Mouse (Mus musculus): ENCODE measurements at regions not wholly inside any gene's neighbourhood (a gene's known extent, or its start where the extent isn't known, plus 50 kb on each side); places are given as distances from the start of the nearest gene placed in this dataset.
"Not testable (repeated sequence)": the region's sequence is repeated elsewhere in the genome, so short reads cannot be mapped to it uniquely, and the experiment has no call there.

DNA sequence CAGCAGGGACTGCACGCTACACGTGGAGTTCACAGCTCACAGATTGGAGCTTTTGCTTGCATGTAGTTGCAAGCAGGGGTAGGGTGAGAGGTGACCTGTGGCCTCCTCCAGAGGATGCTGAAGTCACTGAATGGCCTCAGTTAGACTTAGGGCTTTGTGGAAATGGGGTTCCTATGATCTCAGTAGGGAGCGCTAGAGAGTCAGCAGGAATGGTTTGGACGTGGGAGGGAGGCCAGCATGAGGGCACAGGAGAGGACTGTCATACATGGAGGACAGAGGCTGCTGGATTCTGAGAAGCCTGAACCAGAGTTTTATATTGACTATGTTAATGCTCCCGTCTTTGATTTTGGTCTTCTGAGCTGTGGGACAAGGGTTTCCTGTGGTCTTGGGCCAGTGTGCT lies 85.5 kb downstream of the Cryaa start:
- H3K36me3 ChIP-seq (replicated peaks; ENCODE audit: control insufficient read depth, insufficient read depth, low read depth): no peaks in the 10 kb centered on the region
- H3K9me3 ChIP-seq (ENCODE audit: control insufficient read depth, low read length): no peaks in the 10 kb centered on the region
- H3K27me3 ChIP-seq (ENCODE audit: control insufficient read depth, insufficient read depth, low read length): no peaks in the 10 kb centered on the region
- no peak overlapping the region for H3K4me2 ChIP-seq (ENCODE audit: low read depth)
- peak; percentile 47 for TF ChIP-seq CTCF (IDR thresholded peaks at IDR 0.05; ENCODE audit: low read depth)
- TF ChIP-seq EP300 (IDR thresholded peaks at IDR 0.05; ENCODE audit: low read depth): no peak
- WGBS (ENCODE audit: insufficient replicate concordance): 36% methylated on average over 5 of the region's 5 CpGs
- no peaks in the 10 kb centered on the region for H3K4me1 ChIP-seq (replicated peaks; ENCODE audit: control insufficient read depth in 2 of 2, insufficient read depth in 2 of 2, low read length in 1 of 2)
- no peak for ATAC-seq (ENCODE audit: insufficient read depth)
- no peak overlapping the region for H3K4me3 ChIP-seq (ENCODE audit: insufficient read depth in 1 of 2, low read depth in 2 of 2, low read length in 2 of 2)
- no peak for DNase-seq (ENCODE audit: low read depth in 3 of 3, low spot score in 3 of 3)
- H3K27ac ChIP-seq: no peak overlapping the region
- no peak overlapping the region for H3K9ac ChIP-seq (replicated peaks)

DNA sequence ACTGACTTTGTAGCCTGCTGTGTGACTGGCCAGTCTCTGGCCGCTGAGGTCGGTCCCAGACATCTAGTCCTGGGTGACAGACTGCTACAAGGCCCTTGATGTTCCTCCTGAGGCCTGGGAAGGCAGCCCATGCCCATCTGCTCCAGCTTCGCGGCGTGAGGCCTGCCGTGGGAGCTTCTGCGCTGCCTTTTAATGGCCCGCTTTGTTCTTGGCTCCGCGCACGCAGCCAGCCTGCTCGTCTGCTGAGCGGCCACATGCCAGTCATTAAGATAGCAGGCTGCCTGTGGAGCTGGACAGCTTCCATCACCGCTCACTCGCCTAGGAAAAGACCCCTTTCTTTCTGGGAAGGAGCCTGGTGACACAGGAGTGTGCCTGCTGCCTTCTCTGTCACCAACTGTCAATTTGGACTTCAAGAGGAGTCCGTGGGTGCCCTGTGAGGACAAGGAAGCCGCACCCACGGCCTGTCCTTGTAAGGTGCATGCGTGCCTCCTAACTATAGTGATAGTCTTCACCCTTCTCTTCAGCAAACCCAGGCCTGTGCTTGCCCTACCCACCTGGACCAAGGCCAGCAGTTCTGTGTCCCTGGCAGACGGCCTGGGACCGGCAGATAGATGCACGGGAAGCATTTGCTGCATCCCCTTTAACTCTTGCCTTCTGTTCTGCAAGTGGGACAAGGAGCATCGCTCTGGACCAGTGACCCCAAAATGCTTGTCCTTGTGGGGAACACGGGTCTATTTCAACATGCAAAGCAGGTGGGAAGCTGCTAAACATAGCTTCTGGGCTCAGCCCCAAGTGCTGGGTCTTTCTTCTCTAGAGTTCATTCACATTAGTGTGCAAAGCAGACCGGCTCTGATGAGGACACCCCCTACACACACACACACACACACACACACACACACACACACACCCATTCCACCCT lies 88.6 kb downstream of the Sik1 start:
- Histone ChIP-seq H3K4me2 (ENCODE audit: low read depth) (no peak overlapping the region), H3K27ac (no peak overlapping the region), H3K4me1 (replicated peaks; ENCODE audit: control insufficient read depth in 2 of 2, insufficient read depth in 2 of 2, low read length in 1 of 2) (no peaks in the 10 kb centered on the region; a peak in 1 of 4 replicates), H3K4me3 (ENCODE audit: insufficient read depth in 1 of 2, low read depth in 2 of 2, low read length in 2 of 2) (no peak overlapping the region), H3K9ac (replicated peaks) (no peak overlapping the region), H3K9me3 (ENCODE audit: control insufficient read depth, low read length) (no peaks in the 10 kb centered on the region), H3K36me3 (replicated peaks; ENCODE audit: control insufficient read depth, insufficient read depth, low read depth) (no peaks in the 10 kb centered on the region), H3K27me3 (ENCODE audit: control insufficient read depth, insufficient read depth, low read length) (no peaks in the 10 kb centered on the region)
- ATAC-seq (ENCODE audit: insufficient read depth): no peak
- 57% methylated on average over 25 of the region's 25 CpGs for WGBS (ENCODE audit: insufficient replicate concordance)
- TF ChIP-seq CTCF (IDR thresholded peaks at IDR 0.05; ENCODE audit: low read depth): no peak
- no peak for TF ChIP-seq EP300 (IDR thresholded peaks at IDR 0.05; ENCODE audit: low read depth)
- DNase-seq (ENCODE audit: low read depth in 3 of 3, low spot score in 3 of 3): no peak

DNA sequence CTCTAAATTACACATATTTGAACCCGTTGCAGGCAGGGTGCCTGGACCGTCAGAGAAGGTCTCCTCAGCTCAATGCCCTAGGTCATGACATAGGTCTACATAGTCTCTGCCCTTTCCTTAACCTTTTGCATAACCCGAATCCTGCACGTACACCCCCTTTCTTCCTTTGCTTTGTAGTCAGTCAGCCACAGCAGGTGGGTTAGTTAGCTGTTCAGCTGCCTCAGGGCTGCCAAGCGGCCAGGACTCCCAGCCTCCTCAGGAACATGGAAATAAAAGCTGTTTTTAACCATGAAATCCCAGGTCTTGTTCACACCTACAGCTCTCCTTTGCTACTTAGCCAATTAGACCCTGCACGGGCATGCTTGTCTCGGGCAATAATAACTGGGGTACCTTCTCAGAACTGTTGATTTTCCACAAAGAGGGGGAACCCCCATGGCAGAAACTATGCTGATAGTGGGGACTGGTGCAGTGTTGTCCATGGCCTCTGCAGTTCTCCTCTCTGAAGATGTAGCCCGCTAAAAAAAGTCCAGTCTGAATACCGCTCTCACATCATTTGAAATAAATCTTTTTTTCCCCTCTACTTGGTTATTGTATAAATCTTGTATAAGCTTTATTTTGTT lies 83.3 kb downstream of the Sik1 start:
- Histone ChIP-seq H3K36me3 (replicated peaks; ENCODE audit: control insufficient read depth, insufficient read depth, low read depth) (no peaks in the 10 kb centered on the region), H3K4me1 (replicated peaks; ENCODE audit: control insufficient read depth in 2 of 2, insufficient read depth in 2 of 2, low read length in 1 of 2) (no peaks in the 10 kb centered on the region; a peak in 1 of 4 replicates), H3K9me3 (ENCODE audit: control insufficient read depth, low read length) (no peaks in the 10 kb centered on the region), H3K4me3 (ENCODE audit: insufficient read depth in 1 of 2, low read depth in 2 of 2, low read length in 2 of 2) (no peak overlapping the region), H3K27me3 (ENCODE audit: control insufficient read depth, insufficient read depth, low read length) (no peaks in the 10 kb centered on the region), H3K4me2 (ENCODE audit: low read depth) (no peak overlapping the region), H3K9ac (replicated peaks) (no peak overlapping the region), H3K27ac (no peak overlapping the region)
- WGBS (ENCODE audit: insufficient replicate concordance): 63% methylated on average over 9 of the region's 9 CpGs
- ATAC-seq (ENCODE audit: insufficient read depth) (no peak), DNase-seq (ENCODE audit: low read depth in 3 of 3, low spot score in 3 of 3) (no peak)
- no peak for TF ChIP-seq CTCF (IDR thresholded peaks at IDR 0.05; ENCODE audit: low read depth)
- TF ChIP-seq EP300 (IDR thresholded peaks at IDR 0.05; ENCODE audit: low read depth): no peak

DNA sequence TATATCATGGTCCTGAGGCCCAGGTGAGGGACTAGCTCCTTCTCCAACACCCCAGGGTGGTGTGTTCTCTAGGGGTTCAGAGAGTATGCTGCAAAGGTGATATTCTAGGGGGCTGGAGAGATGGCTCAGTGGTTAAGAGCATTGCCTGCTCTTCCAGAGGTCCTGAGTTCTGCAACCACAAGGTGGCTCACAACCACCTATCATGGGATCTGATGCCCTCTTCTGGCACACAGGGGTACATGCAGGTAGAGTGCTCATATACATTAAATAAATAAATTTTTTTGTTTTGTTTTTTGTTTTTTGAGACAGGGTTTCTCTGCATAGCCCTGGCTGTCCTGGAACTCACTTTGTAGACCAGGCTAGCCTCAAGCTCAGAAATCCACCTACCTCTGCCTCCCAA lies 81.7 kb downstream of the Sik1 start:
- H3K9me3 ChIP-seq (ENCODE audit: control insufficient read depth, low read length); H3K27me3 ChIP-seq (ENCODE audit: control insufficient read depth, insufficient read depth, low read length): not testable (repeated sequence)

DNA sequence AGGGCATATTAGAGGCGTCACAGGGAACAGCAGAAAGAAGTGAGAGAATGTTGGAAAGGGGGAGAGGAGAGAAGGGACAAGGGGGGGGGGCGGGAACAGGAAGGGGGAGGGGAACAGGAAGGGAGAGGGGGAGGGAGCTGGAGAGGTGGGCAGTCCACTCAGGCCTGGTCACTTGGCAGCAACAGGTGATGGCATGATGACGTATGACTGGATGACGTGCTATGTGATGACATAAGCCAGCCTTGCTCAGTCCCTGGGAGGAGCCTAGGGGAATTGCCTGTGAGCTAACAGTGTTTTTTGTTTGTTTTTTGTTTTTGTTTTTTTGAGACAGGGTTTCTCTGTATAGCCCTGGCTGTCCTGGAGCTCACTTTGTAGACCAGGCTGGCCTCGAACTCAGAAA lies 80.6 kb downstream of the Sik1 start:
- Histone ChIP-seq H3K4me2 (ENCODE audit: low read depth) (no peak overlapping the region), H3K4me3 (ENCODE audit: insufficient read depth in 1 of 2, low read depth in 2 of 2, low read length in 2 of 2) (no peak overlapping the region), H3K36me3 (replicated peaks; ENCODE audit: control insufficient read depth, insufficient read depth, low read depth) (no peaks in the 10 kb centered on the region), H3K4me1 (replicated peaks; ENCODE audit: control insufficient read depth in 2 of 2, insufficient read depth in 2 of 2, low read length in 1 of 2) (peaks cover 0 to 3% of the 10 kb centered on the region in 2 experiments; a peak in 1 of 4 replicates), H3K27me3 (ENCODE audit: control insufficient read depth, insufficient read depth, low read length) (no peaks in the 10 kb centered on the region), H3K27ac (no peak overlapping the region), H3K9me3 (ENCODE audit: control insufficient read depth, low read length) (no peaks in the 10 kb centered on the region), H3K9ac (replicated peaks) (no peak overlapping the region)
- ATAC-seq (ENCODE audit: insufficient read depth) (no peak), DNase-seq (ENCODE audit: low read depth in 3 of 3, low spot score in 3 of 3) (no peak)
- TF ChIP-seq CTCF (IDR thresholded peaks at IDR 0.05; ENCODE audit: low read depth) (no peak), EP300 (IDR thresholded peaks at IDR 0.05; ENCODE audit: low read depth) (no peak)
- 78% methylated on average over 4 of the region's 5 CpGs for WGBS (ENCODE audit: insufficient replicate concordance)

More for the DNA sequence above, 81.7 kb downstream of the Sik1 start:
- not testable (repeated sequence) for H3K4me1 ChIP-seq (replicated peaks; ENCODE audit: control insufficient read depth in 2 of 2, insufficient read depth in 2 of 2, low read length in 1 of 2); ATAC-seq (ENCODE audit: insufficient read depth); H3K36me3 ChIP-seq (replicated peaks; ENCODE audit: control insufficient read depth, insufficient read depth, low read depth); H3K4me2 ChIP-seq (ENCODE audit: low read depth); H3K4me3 ChIP-seq (ENCODE audit: insufficient read depth in 1 of 2, low read depth in 2 of 2, low read length in 2 of 2); DNase-seq (ENCODE audit: low read depth in 3 of 3, low spot score in 3 of 3); H3K9ac ChIP-seq (replicated peaks); H3K27ac ChIP-seq
- peak; percentile 49 for TF ChIP-seq CTCF (IDR thresholded peaks at IDR 0.05; ENCODE audit: low read depth)

All from liver, embryonic 14.5 days (tissue).